Mouse (Mus musculus) C2C12 (cell line): Measurements from ENCODE around the gene Ptgdr2.

Source experiments
- CTCF ChIP-seq: IDR thresholded peaks from one replicate; pipeline ENCODE4 v1.5.1; 2011; ENCODE audit not compliant: control insufficient read depth, insufficient read depth, insufficient read length
- MAX ChIP-seq: IDR thresholded peaks from one replicate; pipeline ENCODE4 v1.6.1; 2011; ENCODE audit warnings: mild to moderate bottlenecking, control low read depth
- MYOD1 ChIP-seq: IDR thresholded peaks from one replicate; pipeline ENCODE4 v1.6.1; 2011; ENCODE audit warnings: low read depth; ENCODE audit not compliant: control insufficient read depth, insufficient read length
- MYOG ChIP-seq: IDR thresholded peaks from one replicate; pipeline ENCODE4 v1.6.1; 2011; ENCODE audit not compliant: control insufficient read depth, insufficient read length; ENCODE audit errors: extremely low read depth
- USF1 ChIP-seq: IDR thresholded peaks from one replicate; pipeline ENCODE4 v1.6.1; 2011; ENCODE audit warnings: low read depth, mild to moderate bottlenecking, control low read depth, moderate library complexity

DNA sequence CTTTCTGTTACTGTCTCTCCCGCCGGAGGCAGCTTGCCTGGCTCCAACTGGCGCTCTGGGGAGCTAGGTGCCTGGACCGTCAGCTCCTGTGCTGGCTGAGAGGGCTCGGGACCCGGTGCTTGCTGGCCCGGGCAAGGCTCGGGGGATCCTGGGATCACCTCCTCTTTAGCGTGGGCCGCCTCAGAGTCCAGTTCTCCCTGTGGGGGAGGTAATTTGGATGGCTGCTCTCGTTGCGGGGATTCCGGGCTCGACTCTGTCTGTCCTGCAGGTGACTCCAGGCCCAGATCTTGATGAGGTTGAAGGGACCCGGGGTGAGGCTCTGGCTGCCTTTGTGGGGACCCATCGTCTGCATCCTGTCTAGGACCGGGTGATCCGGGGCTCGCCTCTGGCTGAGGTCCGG lies 11.5 kb downstream of the Ptgdr2 start:
- TF ChIP-seq CTCF = no peak
- no peak for TF ChIP-seq USF1
- no peak for TF ChIP-seq MAX
- no peak for TF ChIP-seq MYOG
- TF ChIP-seq MYOD1 = no peak
